8 mouse cellular contexts compared by ENCODE assay signal in genomic region chr8:89041421-89042117, GRCm38 (mm10). TPM values are rescaled to one million over a fixed set of nuclear protein-coding genes. Genes with fewer than 3 reads are reported as not detected.
DNase-seq lines count a peak whose midpoint lies in the region; ATAC-seq and TF ChIP-seq lines count a peak whose summit lies in the region.

No protein-coding gene starts in this region.

- peak overlapping the region; percentile 86 for H3K4me2 ChIP-seq in hindbrain, embryonic 13.5 days
- peak overlapping the region; percentile 81 for H3K4me2 ChIP-seq in midbrain, embryonic 14.5 days (ENCODE audit: low read length)

- H3K36me3 ChIP-seq in hindbrain, embryonic 13.5 days: no peaks in the 10 kb centered on the region
- H3K36me3 ChIP-seq in midbrain, embryonic 14.5 days (ENCODE audit: control insufficient read depth, insufficient read depth, low read length): no peaks in the 10 kb centered on the region

- DNase-seq in gastrocnemius, adult 2 months: no peak
- DNase-seq in gastrocnemius, postnatal 25 days: no peak
- DNase-seq in midbrain, embryonic 14.5 days: peak; percentile 56
- DNase-seq in lung, postnatal 4 days: no peak
- no peak for DNase-seq in left cerebral cortex, adult 9 months (ENCODE audit: low spot score in 2 of 2)

- no peak for ATAC-seq in hindbrain, embryonic 13.5 days (ENCODE audit: low FRiP score)
- no peak for ATAC-seq in midbrain, embryonic 14.5 days (ENCODE audit: low FRiP score, low TSS enrichment)
- ATAC-seq in megakaryocyte-erythroid progenitor cell, adult 5-6 weeks (replicated peaks; ENCODE audit: low FRiP score, low TSS enrichment, poor library complexity, severe bottlenecking): no peak

- intact Hi-C loops in gastrocnemius, adult 2 months (cut with DNase I): no loop called here

- peak overlapping the region; percentile 74 for H3K4me3 ChIP-seq in gastrocnemius, adult 2 months
- peak overlapping the region; percentile 56 for H3K4me3 ChIP-seq in brown adipose tissue, adult 24 weeks (ENCODE audit: insufficient read depth, low read depth, low read length)
- peak overlapping the region; percentile 61 for H3K4me3 ChIP-seq in hindbrain, embryonic 13.5 days
- H3K4me3 ChIP-seq in midbrain, embryonic 14.5 days (replicated peaks; ENCODE audit: low read depth, low read length): peak overlapping the region; percentile 55

- H3K4me1 ChIP-seq in brown adipose tissue, adult 24 weeks (ENCODE audit: control insufficient read depth, insufficient read depth, insufficient read length, low read length): 0 out of 2 replicates have a peak, but pooled peaks cover 3% of the 10 kb centered on the region
- H3K4me1 ChIP-seq in hindbrain, embryonic 13.5 days (replicated peaks): peaks cover 65% of the 10 kb centered on the region
- H3K4me1 ChIP-seq in midbrain, embryonic 14.5 days (ENCODE audit: control insufficient read depth, insufficient read depth, low read length): peaks cover 26% of the 10 kb centered on the region

- H3K9me3 ChIP-seq in hindbrain, embryonic 13.5 days: no peaks in the 10 kb centered on the region
- no peaks in the 10 kb centered on the region for H3K9me3 ChIP-seq in midbrain, embryonic 14.5 days (ENCODE audit: control insufficient read depth, low read length)

- H3K27ac ChIP-seq in gastrocnemius, adult 2 months: no peak overlapping the region
- no peak overlapping the region for H3K27ac ChIP-seq in brown adipose tissue, adult 24 weeks (replicated peaks; ENCODE audit: low read depth, low read length)
- peak overlapping the region; percentile 94 for H3K27ac ChIP-seq in hindbrain, embryonic 13.5 days
- H3K27ac ChIP-seq in midbrain, embryonic 14.5 days (replicated peaks; ENCODE audit: low read depth, low read length): peak overlapping the region; percentile 86

- H3K27me3 ChIP-seq in hindbrain, embryonic 13.5 days: peaks cover 61% of the 10 kb centered on the region
- H3K27me3 ChIP-seq in midbrain, embryonic 14.5 days (ENCODE audit: control insufficient read depth, insufficient read depth, low read length): peaks cover 41% of the 10 kb centered on the region; the same call in 1 of the 2 replicates

- WGBS in hindbrain, embryonic 13.5 days: 0% methylated on average over 55 of the region's 55 CpGs
- WGBS in midbrain, embryonic 14.5 days: under 1% methylated on average over 55 of the region's 55 CpGs

- TF ChIP-seq CTCF in gastrocnemius, adult 2 months (IDR thresholded peaks at IDR 0.05): no peak

- H3K9ac ChIP-seq in hindbrain, embryonic 13.5 days: peak overlapping the region; percentile 86
- peak overlapping the region; percentile 72 for H3K9ac ChIP-seq in midbrain, embryonic 14.5 days (replicated peaks; ENCODE audit: low read length)

RNA-seq across cellular contexts. Expression of gene Sall1, which starts 2.4 kb away (rescaled TPM):
- not detected for total RNA-seq in gastrocnemius, adult 2 months (2021)
- total RNA-seq in gastrocnemius, postnatal 25 days (2021): not detected
- polyA plus RNA-seq in brown adipose tissue, adult 24 weeks (2012; ENCODE audit: insufficient read depth, insufficient read length, missing spikeins): not detected in 2 replicates
- polyA plus RNA-seq in hindbrain, embryonic 13.5 days (2015; fragmentation: Nextera tagmentation; extraction: Ambion mirVana): 9.3 and 10.5 TPM in 2 replicates
- polyA plus RNA-seq in midbrain, embryonic 14.5 days (2014; fragmentation: Nextera tagmentation; extraction: Ambion mirVana): 7.7 and 9.2 TPM in 2 replicates
- not detected in 2 replicates for total RNA-seq in megakaryocyte-erythroid progenitor cell, adult 5-6 weeks (2014; fragmentation: Nextera tagmentation)
- not detected in 2 replicates for total RNA-seq in megakaryocyte-erythroid progenitor cell, adult 5-6 weeks (2017)

Comparison
In these comparisons a context has a peak if more than half of its experiments do, and no peak if none do; other contexts are left out.
1. H3K27ac ChIP-seq: peak in hindbrain, embryonic 13.5 days (single experiment) and midbrain, embryonic 14.5 days (single experiment); none in gastrocnemius, adult 2 months (single experiment) and brown adipose tissue, adult 24 weeks (single experiment).
2. Peak in every context shown above with its lines, with median percentiles within 50 percentile points of each other: H3K4me3 ChIP-seq.